Mouse (Mus musculus) CH12.LX (cell line): ENCODE measurements around the gene Edem2. TPM values are rescaled to one million over a fixed set of nuclear protein-coding genes. Genes with fewer than 3 reads are reported as not detected.

Experiments
- DNase-seq: peaks from one replicate; pipeline ENCODE4 v3.0.0-alpha.2; 2013; ENCODE audit errors: extremely low read depth
- H3K27ac ChIP-seq: 2 replicates; pipeline ENCODE4 v1.5.1; 2012; ENCODE audit warnings: low read depth, mild to moderate bottlenecking, control low read depth, moderate library complexity; ENCODE audit not compliant: insufficient read depth
- H3K27me3 ChIP-seq: replicated peaks from 2 replicates; pipeline ENCODE3; 2012; ENCODE audit warnings: inconsistent platforms
- H3K36me3 ChIP-seq, 2 experiments: replicated peaks in 1 of 2; 2 replicates each; pipeline versions ENCODE3 to v1.6.1; 2012; ENCODE audit warnings: inconsistent platforms in 1 of 2, low read length in 1 of 2, mild to moderate bottlenecking in 1 of 2, mixed read lengths in 1 of 2, moderate library complexity in 1 of 2; ENCODE audit not compliant: control insufficient read depth in 1 of 2, insufficient read depth in 1 of 2
- H3K4me1 ChIP-seq, 2 experiments: 2 replicates each; pipeline ENCODE4 v1.6.1; 2012; ENCODE audit warnings: inconsistent platforms in 1 of 2, moderate library complexity in 1 of 2; ENCODE audit not compliant: insufficient read depth in 2 of 2, control insufficient read depth in 1 of 2
- H3K4me2 ChIP-seq: 2 replicates; pipeline ENCODE4 v1.6.1; 2012; ENCODE audit warnings: low read depth, mild to moderate bottlenecking, control low read depth; ENCODE audit not compliant: poor library complexity, insufficient read depth, severe bottlenecking
- H3K4me3 ChIP-seq, 3 experiments: fragments of 150-350 bp in 1 of 3; sonication (generic) in 1 of 3; replicated peaks in 1 of 3; 2 replicates each; pipeline versions ENCODE3 to v1.5.1; 2011 to 2012; ENCODE audit warnings: low read depth in 2 of 3, low read length in 2 of 3, mild to moderate bottlenecking in 2 of 3, moderate library complexity in 2 of 3, control low read depth in 1 of 3, improper control_type of control experiment in 1 of 3, inconsistent platforms in 1 of 3, mixed read lengths in 1 of 3; ENCODE audit not compliant: poor library complexity in 1 of 3
- H3K79me2 ChIP-seq: replicated peaks from 2 replicates; pipeline ENCODE4 v1.6.1; 2012; ENCODE audit warnings: mild to moderate bottlenecking, moderate library complexity; ENCODE audit not compliant: control insufficient read depth, poor library complexity, insufficient read depth, severe bottlenecking; ENCODE audit errors: extremely low read depth
- H3K9ac ChIP-seq: 2 replicates; pipeline ENCODE4 v1.6.1; 2012; ENCODE audit warnings: low read depth, mild to moderate bottlenecking, control low read depth, moderate library complexity; ENCODE audit not compliant: insufficient read depth
- H3K9me3 ChIP-seq: replicated peaks from 2 replicates; pipeline ENCODE3; 2012; ENCODE audit warnings: low read length, inconsistent platforms, mixed read lengths
- CHD1 ChIP-seq: IDR thresholded peaks from 2 replicates; pipeline ENCODE4 v1.6.1; 2012; ENCODE audit warnings: low read depth, low read length, improper control_type of control experiment, inconsistent platforms
- CHD2 ChIP-seq: IDR thresholded peaks from 2 replicates; pipeline ENCODE4 v1.6.1; 2011; ENCODE audit warnings: low read length, improper control_type of control experiment
- CTCF ChIP-seq, 2 experiments: IDR thresholded peaks in 1 of 2; conservative IDR thresholded peaks in 1 of 2; 2 replicates each; pipeline ENCODE4 v1.5.1; 2011 to 2012; ENCODE audit warnings: low read depth in 2 of 2, low read length in 2 of 2, improper control_type of control experiment in 1 of 2, inconsistent platforms in 1 of 2, mild to moderate bottlenecking in 1 of 2, moderate library complexity in 1 of 2
- ELF1 ChIP-seq: IDR thresholded peaks from 2 replicates; pipeline ENCODE4 v1.6.1; 2014; ENCODE audit warnings: low read depth, mild to moderate bottlenecking, inconsistent platforms, low read length, improper control_type of control experiment
- EP300 ChIP-seq: IDR thresholded peaks from 2 replicates; pipeline ENCODE4 v1.6.1; 2011; ENCODE audit warnings: low read length, improper control_type of control experiment
- ETS1 ChIP-seq: conservative IDR thresholded peaks from 2 replicates; pipeline ENCODE4 v1.6.1; 2012; ENCODE audit warnings: low read depth, mild to moderate bottlenecking, inconsistent platforms, low read length, improper control_type of control experiment, moderate library complexity
- GABPA ChIP-seq: IDR thresholded peaks from 2 replicates; pipeline ENCODE4 v1.6.1; 2012; ENCODE audit warnings: low read depth, low read length, improper control_type of control experiment, inconsistent platforms; ENCODE audit not compliant: insufficient replicate concordance
- HCFC1 ChIP-seq: IDR thresholded peaks from 2 replicates; pipeline ENCODE4 v1.6.1; 2012; ENCODE audit warnings: low read depth, mild to moderate bottlenecking, inconsistent platforms, low read length, improper control_type of control experiment
- IRF4 ChIP-seq: IDR thresholded peaks from 2 replicates; pipeline ENCODE4 v1.6.1; 2014; ENCODE audit warnings: low read depth, mild to moderate bottlenecking, inconsistent platforms, low read length, improper control_type of control experiment
- KAT2A ChIP-seq: IDR thresholded peaks from 2 replicates; pipeline ENCODE4 v1.6.1; 2012; ENCODE audit warnings: low read length, improper control_type of control experiment, inconsistent platforms; ENCODE audit not compliant: insufficient replicate concordance
- MAFK ChIP-seq: IDR thresholded peaks from 2 replicates; pipeline ENCODE4 v1.6.1; 2011; ENCODE audit warnings: low read length, improper control_type of control experiment; ENCODE audit not compliant: insufficient replicate concordance
- MAX ChIP-seq: IDR thresholded peaks from 2 replicates; pipeline ENCODE4 v1.6.1; 2011; ENCODE audit warnings: low read length, improper control_type of control experiment
- MAZ ChIP-seq: IDR thresholded peaks from 2 replicates; pipeline ENCODE4 v1.6.1; 2012; ENCODE audit warnings: low read depth, mild to moderate bottlenecking, inconsistent platforms, low read length, improper control_type of control experiment, moderate library complexity
- MEF2A ChIP-seq: IDR thresholded peaks from 2 replicates; pipeline ENCODE4 v1.6.1; 2014; ENCODE audit warnings: low read depth, mild to moderate bottlenecking, inconsistent platforms, low read length, improper control_type of control experiment, borderline replicate concordance
- MXI1 ChIP-seq: IDR thresholded peaks from 2 replicates; pipeline ENCODE4 v1.6.1; 2011; ENCODE audit warnings: mild to moderate bottlenecking, low read depth, low read length, improper control_type of control experiment
- NRF1 ChIP-seq: IDR thresholded peaks from 2 replicates; pipeline ENCODE4 v1.6.1; 2014; ENCODE audit warnings: low read depth, mild to moderate bottlenecking, inconsistent platforms, low read length, improper control_type of control experiment, moderate library complexity
- POLR2AphosphoS2 ChIP-seq: IDR thresholded peaks from 2 replicates; pipeline ENCODE4 v1.6.1; 2011; ENCODE audit warnings: low read depth, low read length, improper control_type of control experiment
- RAD21 ChIP-seq: IDR thresholded peaks from 2 replicates; pipeline ENCODE4 v1.6.1; 2011; ENCODE audit warnings: low read depth, mild to moderate bottlenecking, low read length, improper control_type of control experiment, moderate library complexity
- RCOR1 ChIP-seq: conservative IDR thresholded peaks from 2 replicates; pipeline ENCODE4 v1.6.1; 2012; ENCODE audit warnings: low read depth, mild to moderate bottlenecking, inconsistent platforms, low read length, improper control_type of control experiment
- SIN3A ChIP-seq: IDR thresholded peaks from 2 replicates; pipeline ENCODE4 v1.6.1; 2012; ENCODE audit warnings: low read length, improper control_type of control experiment, inconsistent platforms
- SMC3 ChIP-seq: IDR thresholded peaks from 2 replicates; pipeline ENCODE4 v1.6.1; 2011; ENCODE audit warnings: low read depth, low read length, improper control_type of control experiment
- TBP ChIP-seq: conservative IDR thresholded peaks from 2 replicates; pipeline ENCODE4 v1.6.1; 2011; ENCODE audit warnings: low read depth, low read length, improper control_type of control experiment
- TCF12 ChIP-seq: IDR thresholded peaks from 2 replicates; pipeline ENCODE4 v1.6.1; 2014; ENCODE audit warnings: low read depth, mild to moderate bottlenecking, inconsistent platforms, low read length, improper control_type of control experiment
- UBTF ChIP-seq: IDR thresholded peaks from 2 replicates; pipeline ENCODE4 v1.6.1; 2012; ENCODE audit warnings: low read depth, mild to moderate bottlenecking, inconsistent platforms, low read length, improper control_type of control experiment, moderate library complexity
- USF2 ChIP-seq: conservative IDR thresholded peaks from 2 replicates; pipeline ENCODE4 v1.6.1; 2011; ENCODE audit warnings: low read depth, low read length, improper control_type of control experiment
- ZC3H11A ChIP-seq: IDR thresholded peaks from 2 replicates; pipeline ENCODE4 v1.6.1; 2012; ENCODE audit warnings: low read depth, mild to moderate bottlenecking, inconsistent platforms, low read length, improper control_type of control experiment
- ZKSCAN1 ChIP-seq: IDR thresholded peaks from 2 replicates; pipeline ENCODE4 v1.6.1; 2012; ENCODE audit warnings: low read depth, inconsistent platforms, low read length, improper control_type of control experiment, borderline replicate concordance
- ZNF384 ChIP-seq: IDR thresholded peaks from 2 replicates; pipeline ENCODE4 v1.6.1; 2012; ENCODE audit warnings: low read depth, low read length, improper control_type of control experiment, inconsistent platforms
- dilution Hi-C: fragments of 300-500 bp; cut with MboI; formaldehyde crosslinking; loops from 2 replicates; pipeline ENCODE4 v1.14.3; 2020; ENCODE audit warnings: low sequenced_read_pairs; ENCODE audit not compliant: extremely low pct_unique_long_range_greater_than_20kb, extremely low pct_ligation_motif_present
- in situ Hi-C: fragments of 300-500 bp; cut with MboI; formaldehyde crosslinking; loops from 3 replicates; pipeline ENCODE4 v1.14.3; 2019; ENCODE audit warnings: low sequenced_read_pairs, low pct_ligation_motif_present, low pct_unique_long_range_greater_than_20kb, mixed read lengths
- polyA plus RNA-seq: library from polyadenylated mRNA; unstranded; fragments of >175 nt; gene quantifications from 2 replicates; pipeline ENCODE4 v1.2.1, GENCODE M21; 2012; ENCODE audit warnings: low read depth; ENCODE audit not compliant: insufficient read length
- total RNA-seq, 2 experiments: library from RNA; depleted of rRNA; stranded (reverse); fragments of 300-350 nt in 1 of 2; fragments of >200 nt in 1 of 2; gene quantifications; 2 replicates each; pipeline ENCODE4 v1.2.3; 2012 to 2014

The Edem2 gene
- total and polyA plus RNA-seq, 3 experiments = 42.5 to 71.8 (median 48.7) TPM

DNA sequence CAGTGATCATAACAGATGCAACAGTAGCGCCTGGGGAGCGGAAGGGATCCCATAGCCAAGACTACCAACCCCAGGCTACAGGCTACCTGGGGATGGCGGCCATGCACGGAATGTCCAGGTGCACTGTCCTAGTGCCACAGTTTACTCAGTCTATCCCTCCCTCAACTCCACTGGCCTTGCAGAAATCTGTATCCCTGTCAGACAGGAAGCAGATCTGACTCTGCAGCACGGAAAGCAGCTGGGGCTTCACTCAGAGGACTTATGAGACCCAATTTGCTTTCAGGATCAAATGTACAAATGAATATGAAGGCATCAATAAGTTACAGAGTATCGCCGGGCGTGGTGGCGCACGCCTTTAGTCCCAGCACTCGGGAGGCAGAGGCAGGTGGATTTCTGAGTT is 41.5 kb downstream of the Edem2 start:
- peaks cover 37% of the 10 kb centered on the region for H3K79me2 ChIP-seq
- no peak overlapping the region for H3K4me3 ChIP-seq
- no peaks in the 10 kb centered on the region for H3K27me3 ChIP-seq
- in situ Hi-C loops = loop anchor here (25.0 kb wide), 1 partner anchor 250 kb away; the partner anchor contains the start of genes Gdf5, Gm15557 and Uqcc1
- no peak for DNase-seq
- TF ChIP-seq RAD21 (no peak), KAT2A (no peak), UBTF (no peak), TBP (no peak), USF2 (no peak), ZC3H11A (no peak), CHD2 (no peak), HCFC1 (no peak), MAZ (no peak), TCF12 (no peak), POLR2AphosphoS2 (no peak), SMC3 (no peak), MXI1 (no peak), CHD1 (no peak), ZNF384 (no peak), EP300 (no peak), MEF2A (no peak), RCOR1 (no peak), SIN3A (no peak), ETS1 (no peak)
- H3K27ac ChIP-seq = no peak overlapping the region
- no peaks in the 10 kb centered on the region for H3K9me3 ChIP-seq
- H3K36me3 ChIP-seq = peaks cover 0 to 26% of the 10 kb centered on the region in 2 experiments
- H3K4me1 ChIP-seq = peaks cover 0 to 48% of the 10 kb centered on the region in 2 experiments; a peak in 2 of 4 replicates
- H3K4me2 ChIP-seq = no peak overlapping the region
- H3K9ac ChIP-seq = no peak overlapping the region
- dilution Hi-C loops = no loop called here

GRCm38 (mm10) chr2:155686572-155686971 is 42.7 kb downstream of the Edem2 start:
- no peak overlapping the region for H3K9ac ChIP-seq
- no peak overlapping the region for H3K4me3 ChIP-seq
- no peak for DNase-seq
- peaks cover 34% of the 10 kb centered on the region for H3K79me2 ChIP-seq
- in situ Hi-C loops (loop anchor here (25.0 kb wide), 1 partner anchor 251 kb away; the partner anchor contains the start of genes Gdf5, Gm15557 and Uqcc1), dilution Hi-C loops (no loop called here)
- H3K4me2 ChIP-seq = no peak overlapping the region
- H3K36me3 ChIP-seq = peaks cover 0 to 26% of the 10 kb centered on the region in 2 experiments
- H3K27me3 ChIP-seq = no peaks in the 10 kb centered on the region
- no peak overlapping the region for H3K27ac ChIP-seq
- H3K9me3 ChIP-seq = no peaks in the 10 kb centered on the region
- TF ChIP-seq HCFC1 (no peak), MAX (no peak), IRF4 (no peak), ZKSCAN1 (no peak), MAFK (no peak), TCF12 (no peak), NRF1 (no peak), GABPA (no peak), CHD1 (no peak), CTCF (conservative IDR thresholded peaks at IDR 0.05 in 1 of 2, IDR thresholded peaks at IDR 0.05 in 1 of 2; ENCODE audit: low read depth in 2 of 2, low read length in 2 of 2) (no peak), ELF1 (no peak)
- TF ChIP-seq, all 38 proteins: peak for 0
- peaks cover 0 to 53% of the 10 kb centered on the region in 2 experiments; a peak in 2 of 4 replicates for H3K4me1 ChIP-seq
